Mouse (Mus musculus) lung, adult 2 months (tissue): ENCODE data around the gene Cbx4. TPM values are rescaled to one million over a fixed set of nuclear protein-coding genes. Genes with fewer than 3 reads are reported as not detected.

Source experiments
- DNase-seq: peaks from one replicate; pipeline ENCODE4 v3.0.0; 2022
- H3K4me1 ChIP-seq: fragments of 200-500 bp; 2 replicates; pipeline ENCODE4 v1.6.1; 2011; ENCODE audit warnings: low read length; ENCODE audit not compliant: control insufficient read depth, insufficient read depth
- H3K4me3 ChIP-seq: fragments of 200-500 bp; replicated peaks from 2 replicates; pipeline ENCODE3; 2011; ENCODE audit warnings: low read depth, mild to moderate bottlenecking, control low read depth, low read length; ENCODE audit errors: extremely low read depth
- CTCF ChIP-seq: fragments of 200-500 bp; IDR thresholded peaks from 2 replicates; pipeline ENCODE4 v1.5.1; 2011; ENCODE audit warnings: mild to moderate bottlenecking, low read length, control low read depth; ENCODE audit not compliant: insufficient read depth
- POLR2A ChIP-seq: fragments of 200-500 bp; IDR thresholded peaks from 2 replicates; pipeline ENCODE4 v1.6.1; 2011; ENCODE audit warnings: low read depth, mild to moderate bottlenecking, control low read depth, low read length, borderline replicate concordance; ENCODE audit errors: extremely low read depth
- WGBS: fragments of 180-500 bp; shearing (Covaris S2); methylation state at CpG from one replicate; pipeline ENCODE4 v1.1.7; 2018; 5-methylcytosine and 5-hydroxymethylcytosine counted together
- polyA plus RNA-seq: library from polyadenylated mRNA; depleted of rRNA; stranded (reverse); fragments of >200 nt; gene quantifications from 2 replicates; pipeline ENCODE4 v1.2.3, GENCODE M21; 2012

Gene Cbx4
- polyA plus RNA-seq, 1 experiment: 16.2 TPM

GRCm38 (mm10) chr11:119075805-119076204 is 10.2 kb downstream of the Cbx4 start:
- no peak for TF ChIP-seq POLR2A
- 75% methylated on average over 5 of the region's 5 CpGs for WGBS
- no peak overlapping the region for H3K4me3 ChIP-seq
- no peak for DNase-seq
- peaks cover 13% of the 10 kb centered on the region for H3K4me1 ChIP-seq

- Histone ChIP-seq H3K4me3 (no peak overlapping the region), H3K4me1 (peaks cover 7% of the 10 kb centered on the region)
- TF ChIP-seq CTCF (no peak), POLR2A (no peak)
- WGBS: 82% methylated on average over 6 of the region's 6 CpGs
- no peak for DNase-seq
Observed at GRCm38 (mm10) chr11:119073876-119074433, 12.1 kb downstream of the Cbx4 start.

DNA sequence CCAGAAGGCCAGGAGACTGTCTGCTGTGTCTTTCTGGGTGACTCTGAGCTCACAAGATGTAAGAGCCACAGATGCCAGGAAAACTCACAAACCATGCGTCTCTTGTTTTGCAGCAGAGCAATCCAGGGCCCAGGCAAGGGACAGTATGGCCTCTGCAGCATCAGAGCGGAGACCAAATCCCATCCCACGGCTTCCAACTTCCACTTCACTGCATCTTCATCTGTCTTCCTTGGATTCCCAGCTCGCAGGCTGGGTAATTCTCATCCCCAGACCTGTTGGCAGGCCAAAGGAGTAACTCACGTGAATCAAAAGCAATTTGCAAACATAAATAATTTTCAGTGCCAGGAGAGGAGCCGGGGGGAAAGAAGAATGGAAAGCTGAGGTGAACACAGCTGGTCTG is 13.0 kb downstream of the Cbx4 start:
- TF ChIP-seq POLR2A (no peak), CTCF (no peak)
- 69% methylated on average over 6 of the region's 6 CpGs for WGBS
- no peak for DNase-seq
- Histone ChIP-seq H3K4me3 (no peak overlapping the region), H3K4me1 (no peaks in the 10 kb centered on the region; the same call in 1 of the 2 replicates)

GRCm38 (mm10) chr11:119072239-119072638 is 13.8 kb downstream of the Cbx4 start:
- no peak for TF ChIP-seq POLR2A
- no peak for TF ChIP-seq CTCF
- H3K4me1 ChIP-seq: no peaks in the 10 kb centered on the region; the same call in 1 of the 2 replicates
- no peak overlapping the region for H3K4me3 ChIP-seq
- DNase-seq: no peak
- WGBS: 65% methylated on average over 7 of the region's 7 CpGs

DNA sequence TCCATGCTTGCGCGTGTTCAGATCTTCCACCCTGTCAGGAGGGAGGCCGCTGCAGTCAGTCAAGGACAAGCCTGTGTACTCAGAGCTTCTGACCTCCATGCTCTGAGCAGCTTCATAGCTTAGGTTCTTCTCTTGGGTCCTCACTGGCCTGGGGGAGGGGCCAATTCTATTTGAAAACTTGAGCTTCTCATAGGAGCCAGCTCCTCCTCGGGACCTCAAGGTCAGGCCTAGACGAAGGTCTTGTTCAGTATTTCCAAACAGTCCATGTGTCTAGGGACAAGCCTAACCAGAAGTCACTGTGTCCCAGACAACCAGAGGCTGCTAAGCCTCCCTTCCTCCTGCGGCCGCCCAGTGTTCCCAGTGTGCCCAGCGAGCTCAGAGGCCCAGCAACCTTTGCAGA is 19.2 kb downstream of the Cbx4 start:
- no peak for TF ChIP-seq CTCF
- TF ChIP-seq POLR2A: no peak
- DNase-seq: no peak
- WGBS: 83% methylated on average over 8 of the region's 8 CpGs
- H3K4me3 ChIP-seq: no peak overlapping the region
- no peaks in the 10 kb centered on the region for H3K4me1 ChIP-seq

DNA sequence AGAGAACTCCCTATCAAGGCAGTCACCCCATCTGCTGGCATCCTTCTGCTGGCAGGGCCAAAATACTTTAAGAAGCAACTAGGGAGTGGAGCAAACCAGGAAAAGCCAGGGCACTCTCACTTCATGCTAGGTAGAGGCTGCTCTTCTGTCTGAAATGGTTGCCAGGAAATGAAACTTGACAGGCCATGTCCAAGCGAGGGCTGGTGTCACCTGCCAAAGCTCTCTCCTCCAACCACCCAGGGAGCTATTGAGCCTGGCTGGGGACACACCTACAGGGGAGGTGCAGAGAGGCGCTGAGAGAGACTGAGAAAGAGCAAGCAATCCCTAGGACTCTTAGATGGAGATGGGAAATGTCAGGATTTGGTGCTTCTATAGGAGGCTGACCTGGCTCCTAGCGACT is 26.8 kb downstream of the Cbx4 start:
- no peak for TF ChIP-seq CTCF
- no peak for TF ChIP-seq POLR2A
- WGBS: 29% methylated on average over 3 of the region's 3 CpGs
- Histone ChIP-seq H3K4me1 (peaks cover 20% of the 10 kb centered on the region), H3K4me3 (no peak overlapping the region)
- DNase-seq: no peak

GRCm38 (mm10) chr11:119058041-119058995 is 27.7 kb downstream of the Cbx4 start:
- Histone ChIP-seq H3K4me1 (peaks cover 20% of the 10 kb centered on the region), H3K4me3 (peak overlapping the region; percentile 34)
- DNase-seq: peak; percentile 85
- 3% methylated on average over 58 of the region's 58 CpGs for WGBS
- peak; percentile 62 for TF ChIP-seq CTCF
- no peak for TF ChIP-seq POLR2A

- WGBS: 7% methylated on average over 9 of the region's 9 CpGs
- H3K4me3 ChIP-seq: peak overlapping the region; percentile 79
- H3K4me1 ChIP-seq: peaks cover 27% of the 10 kb centered on the region
- TF ChIP-seq CTCF (no peak), POLR2A (no peak)
- no peak for DNase-seq
Observed at GRCm38 (mm10) chr11:119057291-119057690, 28.7 kb downstream of the Cbx4 start.

- under 1% methylated on average over 64 of the region's 65 CpGs for WGBS
- Histone ChIP-seq H3K4me1 (peaks cover 27% of the 10 kb centered on the region), H3K4me3 (peak overlapping the region; percentile 79)
- peak; percentile 77 for DNase-seq
- TF ChIP-seq CTCF (no peak), POLR2A (peak; percentile 66; the same call in 1 of the 2 replicates)
Observed at GRCm38 (mm10) chr11:119056301-119057211, 29.5 kb downstream of the Cbx4 start.
